Mouse (Mus musculus): ENCODE data around the gene Amhr2.

The Amhr2 gene

GRCm38 (mm10) chr15:102423602-102424240, 21.4 kb upstream of the Amhr2 start:
- intact Hi-C loops (cut with DNase I), result loop anchor here (5.0 kb wide), 1 partner anchor 41 kb away; no protein-coding TSS in a partner anchor

- intact Hi-C loops (cut with DNase I), result loop anchor here (5.0 kb wide), 1 partner anchor 42 kb away; no protein-coding TSS in a partner anchor
These were observed 20.5 kb upstream of the Amhr2 start for GRCm38 (mm10) chr15:102424657-102425056.

- intact Hi-C loops (cut with DNase I), result no loop called here
These were observed 18.2 kb upstream of the Amhr2 start for GRCm38 (mm10) chr15:102426963-102427362.

GRCm38 (mm10) chr15:102432046-102432445, 13.1 kb upstream of the Amhr2 start:
- intact Hi-C loops (cut with DNase I), result no loop called here

- intact Hi-C loops (cut with DNase I), result no loop called here
These were observed 12.0 kb upstream of the Amhr2 start for GRCm38 (mm10) chr15:102433173-102433572.

GRCm38 (mm10) chr15:102442490-102442889, 2.7 kb upstream of the Amhr2 start:
- intact Hi-C loops (cut with DNase I), result loop anchor here (1.0 kb wide), 1 partner anchor 60 kb away; no protein-coding TSS in a partner anchor

GRCm38 (mm10) chr15:102446448-102446847, 1.3 kb downstream of the Amhr2 start:
- intact Hi-C loops (cut with DNase I), result no loop called here

- intact Hi-C loops (cut with DNase I), result no loop called here
These were observed 4.2 kb downstream of the Amhr2 start for GRCm38 (mm10) chr15:102449366-102449765.

GRCm38 (mm10) chr15:102450928-102451327, 5.8 kb downstream of the Amhr2 start:
- intact Hi-C loops (cut with DNase I), result no loop called here

- intact Hi-C loops (cut with DNase I), result no loop called here
These were observed 6.7 kb downstream of the Amhr2 start for GRCm38 (mm10) chr15:102451666-102452430.

- intact Hi-C loops (cut with DNase I), result no loop called here
These were observed 10.8 kb downstream of the Amhr2 start for GRCm38 (mm10) chr15:102455993-102456392.

- intact Hi-C loops (cut with DNase I), result no loop called here
These were observed 13.0 kb downstream of the Amhr2 start for GRCm38 (mm10) chr15:102458050-102458736.

GRCm38 (mm10) chr15:102458904-102459317, 13.7 kb downstream of the Amhr2 start, which contains the start of gene Prr13:
Prr13 (plus strand) TSS chr15:102459028.
- intact Hi-C loops (cut with DNase I), result no loop called here

- intact Hi-C loops (cut with DNase I), result no loop called here
These were observed 14.2 kb downstream of the Amhr2 start for GRCm38 (mm10) chr15:102459381-102459780.

- intact Hi-C loops (cut with DNase I), result loop anchor here (5.0 kb wide), 1 partner anchor 67 kb away; no protein-coding TSS in a partner anchor
These were observed 14.7 kb downstream of the Amhr2 start for GRCm38 (mm10) chr15:102459847-102460246.

- intact Hi-C loops (cut with DNase I), result loop anchor here (5.0 kb wide), 1 partner anchor 67 kb away; no protein-coding TSS in a partner anchor
These were observed 15.2 kb downstream of the Amhr2 start for GRCm38 (mm10) chr15:102460409-102460808.

GRCm38 (mm10) chr15:102460971-102461370, 15.8 kb downstream of the Amhr2 start:
- intact Hi-C loops (cut with DNase I), result loop anchor here (5.0 kb wide), 1 partner anchor 66 kb away; no protein-coding TSS in a partner anchor

GRCm38 (mm10) chr15:102461430-102462075, 16.4 kb downstream of the Amhr2 start:
- intact Hi-C loops (cut with DNase I), result loop anchor here (5.0 kb wide), 1 partner anchor 66 kb away; no protein-coding TSS in a partner anchor

- intact Hi-C loops (cut with DNase I), result loop anchor here (5.0 kb wide), 1 partner anchor 64 kb away; no protein-coding TSS in a partner anchor
These were observed 18.5 kb downstream of the Amhr2 start for GRCm38 (mm10) chr15:102463666-102464065.

GRCm38 (mm10) chr15:102468675-102469370, 23.7 kb downstream of the Amhr2 start:
- intact Hi-C loops (cut with DNase I), result no loop called here

Measured in adrenal gland (tissue).